Mouse (Mus musculus) kidney, adult 2 months (tissue): ENCODE measurements around the gene Tmem191c.

Experiments used
- CTCF ChIP-seq: fragments of 200-500 bp; conservative IDR thresholded peaks from 2 replicates; pipeline ENCODE4 v1.5.1; 2011; ENCODE audit warnings: low read depth, mild to moderate bottlenecking, control low read depth, low read length, moderate library complexity, mixed read lengths; ENCODE audit not compliant: insufficient read depth, insufficient read length
- POLR2A ChIP-seq: fragments of 200-500 bp; IDR thresholded peaks from one replicate; pipeline ENCODE4 v1.6.1; 2011; ENCODE audit warnings: low read depth, low read length, control low read depth

- TF ChIP-seq POLR2A (no peak), CTCF (no peak)
Measured at GRCm38 (mm10) chr16:17271856-17272255, 4.0 kb upstream of the Tmem191c start.
